ENCODE assay signal across 19 mouse cellular contexts in genomic region chr1:67558728-67559127, GRCm38 (mm10).
A peak's percentile ranks its signal among the peaks of the same experiment; 100 is the strongest.
DNase-seq lines count a peak whose midpoint lies in the region; ATAC-seq and TF ChIP-seq lines count a peak whose summit lies in the region.
"Had no signal": no experiment of that assay in that cellular context is flagged by ENCODE, and none has a peak within 500 bp of the region (broad histone marks: within the 10 kb centered on the region; RNA-seq: fewer than 3 reads in every experiment).

No protein-coding gene starts in this region.

- peak; percentile 80; the same call in 1 of the 2 replicates for ATAC-seq in forebrain, embryonic 13.5 days
- no peak for ATAC-seq in forebrain, embryonic 11.5 days (replicated peaks; ENCODE audit: low FRiP score)
- ATAC-seq in forebrain, embryonic 14.5 days: peak; percentile 71
- peak; percentile 71 for ATAC-seq in forebrain, embryonic 16.5 days
- ATAC-seq in stomach, postnatal 0 days (ENCODE audit: low FRiP score, low TSS enrichment): no peak

- H3K27ac ChIP-seq in forebrain, embryonic 13.5 days: no peak overlapping the region
- no peak overlapping the region for H3K27ac ChIP-seq in forebrain, embryonic 11.5 days (ENCODE audit: low read depth, low read length)
- no peak overlapping the region for H3K27ac ChIP-seq in forebrain, embryonic 14.5 days (ENCODE audit: low read depth, low read length)
- H3K27ac ChIP-seq in forebrain, embryonic 16.5 days (ENCODE audit: low read length): no peak overlapping the region
- H3K27ac ChIP-seq in stomach, postnatal 0 days (replicated peaks): no peak overlapping the region
- H3K27ac ChIP-seq: embryonic facial prominence, embryonic 13.5 days; embryonic facial prominence, embryonic 15.5 days; gastrocnemius, adult 2 months had no signal

- no peak overlapping the region for H3K9ac ChIP-seq in forebrain, embryonic 13.5 days
- H3K9ac ChIP-seq in forebrain, embryonic 11.5 days (ENCODE audit: low read length): no peak overlapping the region
- no peak overlapping the region for H3K9ac ChIP-seq in forebrain, embryonic 14.5 days (ENCODE audit: low read length)
- H3K9ac ChIP-seq in forebrain, embryonic 16.5 days (replicated peaks; ENCODE audit: low read depth, low read length): no peak overlapping the region
- no peak overlapping the region for H3K9ac ChIP-seq in stomach, postnatal 0 days (ENCODE audit: low read length)
- H3K9ac ChIP-seq: embryonic facial prominence, embryonic 13.5 days; embryonic facial prominence, embryonic 15.5 days had no signal

- H3K4me1 ChIP-seq in forebrain, embryonic 13.5 days: no peaks in the 10 kb centered on the region
- H3K4me1 ChIP-seq in forebrain, embryonic 11.5 days (replicated peaks; ENCODE audit: control insufficient read depth, insufficient read depth, low read length): no peaks in the 10 kb centered on the region
- H3K4me1 ChIP-seq in forebrain, embryonic 14.5 days (ENCODE audit: control insufficient read depth, insufficient read depth, low read length): no peaks in the 10 kb centered on the region
- H3K4me1 ChIP-seq in forebrain, embryonic 16.5 days (replicated peaks; ENCODE audit: control insufficient read depth, insufficient read depth, low read length): no peaks in the 10 kb centered on the region
- no peaks in the 10 kb centered on the region for H3K4me1 ChIP-seq in stomach, postnatal 0 days (replicated peaks; ENCODE audit: control insufficient read depth, insufficient read depth)
- H3K4me1 ChIP-seq: embryonic facial prominence, embryonic 13.5 days; embryonic facial prominence, embryonic 15.5 days had no signal

- no peaks in the 10 kb centered on the region for H3K36me3 ChIP-seq in forebrain, embryonic 13.5 days (ENCODE audit: poor library complexity, severe bottlenecking)
- no peaks in the 10 kb centered on the region for H3K36me3 ChIP-seq in forebrain, embryonic 11.5 days (ENCODE audit: control insufficient read depth, insufficient read depth, low read length)
- H3K36me3 ChIP-seq in forebrain, embryonic 14.5 days (ENCODE audit: control insufficient read depth, insufficient read depth, low read length): no peaks in the 10 kb centered on the region
- H3K36me3 ChIP-seq in forebrain, embryonic 16.5 days (ENCODE audit: control insufficient read depth, insufficient read depth): no peaks in the 10 kb centered on the region
- H3K36me3 ChIP-seq in stomach, postnatal 0 days (ENCODE audit: control insufficient read depth, insufficient read depth, low read length): no peaks in the 10 kb centered on the region
- H3K36me3 ChIP-seq: embryonic facial prominence, embryonic 13.5 days; embryonic facial prominence, embryonic 15.5 days had no signal

- H3K4me3 ChIP-seq in forebrain, embryonic 13.5 days: no peak overlapping the region
- no peak overlapping the region for H3K4me3 ChIP-seq in forebrain, embryonic 11.5 days (ENCODE audit: low read depth, low read length)
- H3K4me3 ChIP-seq in forebrain, embryonic 14.5 days (ENCODE audit: low read depth, low read length): no peak overlapping the region
- H3K4me3 ChIP-seq in forebrain, embryonic 16.5 days (replicated peaks; ENCODE audit: low read length): no peak overlapping the region
- no peak overlapping the region for H3K4me3 ChIP-seq in stomach, postnatal 0 days (ENCODE audit: low read depth, low read length)
- H3K4me3 ChIP-seq: embryonic facial prominence, embryonic 13.5 days; embryonic facial prominence, embryonic 15.5 days; erythroblast, embryonic 14.5 days; gastrocnemius, adult 2 months had no signal

- no peaks in the 10 kb centered on the region for H3K9me3 ChIP-seq in forebrain, embryonic 13.5 days (replicated peaks)
- H3K9me3 ChIP-seq in forebrain, embryonic 11.5 days (ENCODE audit: control insufficient read depth, low read length): no peaks in the 10 kb centered on the region
- H3K9me3 ChIP-seq in forebrain, embryonic 14.5 days (replicated peaks; ENCODE audit: control insufficient read depth, low read length): no peaks in the 10 kb centered on the region
- no peaks in the 10 kb centered on the region for H3K9me3 ChIP-seq in forebrain, embryonic 16.5 days (ENCODE audit: control insufficient read depth, low read length)
- no peaks in the 10 kb centered on the region for H3K9me3 ChIP-seq in stomach, postnatal 0 days (ENCODE audit: control insufficient read depth, low read length)
- H3K9me3 ChIP-seq: embryonic facial prominence, embryonic 13.5 days; embryonic facial prominence, embryonic 15.5 days had no signal

- TF ChIP-seq CTCF in stomach, postnatal 0 days (IDR thresholded peaks at IDR 0.05; ENCODE audit: low read depth): no peak

- no peak for TF ChIP-seq EP300 in stomach, postnatal 0 days (optimal IDR thresholded peaks at IDR 0.05)

- DNase-seq in forebrain, embryonic 11.5 days (ENCODE audit: low spot score): no peak
- peak; percentile 71 for DNase-seq in forebrain, embryonic 14.5 days (ENCODE audit: low spot score)
- no peak for DNase-seq in heart, adult 18-20 months
- DNase-seq in adrenal gland, postnatal 14 days: no peak
- DNase-seq in stomach, postnatal 0 days (ENCODE audit: low spot score): no peak
- DNase-seq: adrenal gland, adult 2 months; adrenal gland, postnatal 10 days; adrenal gland, postnatal 36 days; cerebellum, adult 11 months; cerebellum, adult 18-20 months; cerebellum, adult 9-10 months; cerebellum, postnatal 36 days; embryo, embryonic 11 days; gastrocnemius, adult 2 months had no signal

- H3K4me2 ChIP-seq in forebrain, embryonic 13.5 days: no peak overlapping the region
- H3K4me2 ChIP-seq in forebrain, embryonic 11.5 days (ENCODE audit: low read depth, low read length, severe bottlenecking): no peak overlapping the region
- H3K4me2 ChIP-seq in forebrain, embryonic 14.5 days (ENCODE audit: low read length): no peak overlapping the region
- no peak overlapping the region for H3K4me2 ChIP-seq in forebrain, embryonic 16.5 days (ENCODE audit: low read length)
- no peak overlapping the region for H3K4me2 ChIP-seq in stomach, postnatal 0 days (replicated peaks; ENCODE audit: low read depth)
- H3K4me2 ChIP-seq: embryonic facial prominence, embryonic 13.5 days; embryonic facial prominence, embryonic 15.5 days had no signal

- H3K27me3 ChIP-seq in forebrain, embryonic 13.5 days: no peaks in the 10 kb centered on the region
- no peaks in the 10 kb centered on the region for H3K27me3 ChIP-seq in forebrain, embryonic 11.5 days (ENCODE audit: control insufficient read depth, insufficient read depth, low read length)
- H3K27me3 ChIP-seq in forebrain, embryonic 14.5 days (replicated peaks; ENCODE audit: control insufficient read depth, insufficient read depth, low read length): no peaks in the 10 kb centered on the region
- no peaks in the 10 kb centered on the region for H3K27me3 ChIP-seq in forebrain, embryonic 16.5 days (replicated peaks; ENCODE audit: control insufficient read depth, insufficient read depth, low read length)
- H3K27me3 ChIP-seq in stomach, postnatal 0 days (ENCODE audit: control insufficient read depth, insufficient read depth, low read length): no peaks in the 10 kb centered on the region
- H3K27me3 ChIP-seq: embryonic facial prominence, embryonic 13.5 days; embryonic facial prominence, embryonic 15.5 days had no signal

Comparison
In these comparisons a context has a peak if more than half of its experiments do, and no peak if none do; other contexts are left out.
1. ATAC-seq: peak in forebrain, embryonic 13.5 days (single experiment), forebrain, embryonic 14.5 days (single experiment) and forebrain, embryonic 16.5 days (single experiment); none in forebrain, embryonic 11.5 days (single experiment) and stomach, postnatal 0 days (single experiment).